Mouse (Mus musculus) CH12.LX (cell line): Measurements from ENCODE around the gene Ank.

Experiments
- CHD1 ChIP-seq: IDR thresholded peaks from 2 replicates; pipeline ENCODE4 v1.6.1; 2012; ENCODE audit warnings: low read depth, low read length, improper control_type of control experiment, inconsistent platforms
- POLR2A ChIP-seq: IDR thresholded peaks from 2 replicates; pipeline ENCODE4 v1.6.1; 2011; ENCODE audit warnings: low read depth, mild to moderate bottlenecking, improper control_type of control experiment, low read length
- ZNF384 ChIP-seq: IDR thresholded peaks from 2 replicates; pipeline ENCODE4 v1.6.1; 2012; ENCODE audit warnings: low read depth, low read length, improper control_type of control experiment, inconsistent platforms

DNA sequence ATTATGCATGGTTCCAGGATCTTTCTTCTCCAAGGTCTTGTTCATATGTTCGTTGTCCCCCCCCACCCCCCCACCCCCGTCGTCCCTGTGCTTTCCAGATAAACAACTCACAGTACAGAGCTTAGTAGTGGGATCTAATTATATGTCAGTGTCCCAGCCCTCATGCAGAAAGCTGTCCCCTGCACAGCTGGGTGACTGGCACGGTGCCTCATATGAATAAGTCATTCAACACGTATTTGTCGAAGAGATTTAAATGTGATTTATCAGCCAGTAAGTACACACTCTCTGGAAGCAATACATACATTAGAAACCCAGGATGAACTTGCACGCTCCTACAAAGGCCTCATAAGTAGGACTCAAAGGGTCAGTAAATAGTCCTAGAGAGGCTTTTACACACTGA lies 83.4 kb downstream of the Ank start:
- TF ChIP-seq POLR2A: no peak
- no peak for TF ChIP-seq CHD1
- no peak for TF ChIP-seq ZNF384
